Comparison of ENCODE assay signal across 25 mouse cellular contexts in the genomic region with DNA sequence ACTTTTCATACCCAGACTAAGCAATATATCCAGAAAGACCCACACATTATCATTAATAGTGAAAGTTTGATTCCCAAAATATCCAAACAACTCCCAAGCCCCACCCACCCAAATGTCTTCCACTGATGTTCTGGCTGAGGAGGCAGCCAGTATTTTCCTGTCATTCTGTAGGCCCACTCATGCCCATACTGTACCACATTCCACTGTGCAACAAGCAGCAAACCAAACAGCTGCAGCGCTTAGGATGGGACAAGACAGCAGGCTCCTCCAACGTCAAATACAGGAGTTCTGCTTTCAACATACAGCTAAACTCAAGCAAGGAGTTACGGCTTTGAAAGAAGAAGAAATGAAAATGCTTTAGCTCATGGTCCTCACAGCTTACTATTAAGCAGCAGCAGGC. TPM values are rescaled to one million over a fixed set of nuclear protein-coding genes. Genes with fewer than 3 reads are reported as not detected.
A peak's percentile ranks its signal among the peaks of the same experiment; 100 is the strongest.
DNase-seq lines count a peak whose midpoint lies in the region; ATAC-seq and TF ChIP-seq lines count a peak whose summit lies in the region.
"Had no signal": no experiment of that assay in that cellular context is flagged by ENCODE, and none has a peak within 500 bp of the region (broad histone marks: within the 10 kb centered on the region; RNA-seq: fewer than 3 reads in every experiment).

No protein-coding gene starts in this region.

- H3K4me1 ChIP-seq in heart, embryonic 10.5 days, result 0 out of 2 replicates have a peak, but pooled peaks cover 3% of the 10 kb centered on the region
- H3K4me1 ChIP-seq: embryonic facial prominence, embryonic 13.5 days; embryonic facial prominence, embryonic 15.5 days; forebrain, embryonic 10.5 days; forebrain, embryonic 12.5 days had no signal

- H3K4me2 ChIP-seq in myocyte (ENCODE audit: low read depth), result no peak overlapping the region
- H3K4me2 ChIP-seq: embryonic facial prominence, embryonic 13.5 days; embryonic facial prominence, embryonic 15.5 days; forebrain, embryonic 12.5 days had no signal

- 83% methylated on average over 3 of the region's 3 CpGs for WGBS in heart, embryonic 10.5 days

- in situ Hi-C loops in Patski (cut with MboI; ENCODE audit: low pct_unique_long_range_greater_than_20kb), result no loop called here

- intact Hi-C loops in left cerebral cortex, postnatal 36 days (cut with DNase I), result no loop called here

- TF ChIP-seq POLR2A in myocyte (IDR thresholded peaks at IDR 0.05; ENCODE audit: insufficient read length, low read depth), result no peak

- H3K36me3 ChIP-seq in myocyte (ENCODE audit: control insufficient read depth, insufficient read depth), result no peaks in the 10 kb centered on the region
- H3K36me3 ChIP-seq in heart, embryonic 10.5 days, result peaks cover under 1% of the 10 kb centered on the region; the same call in 1 of the 2 replicates
- H3K36me3 ChIP-seq: embryonic facial prominence, embryonic 13.5 days; embryonic facial prominence, embryonic 15.5 days; forebrain, embryonic 12.5 days had no signal

- peak; percentile 97 for ATAC-seq in Patski
- ATAC-seq: CD4-positive, CD25-positive, alpha-beta regulatory T cell, adult 4 months; forebrain, embryonic 14.5 days; forebrain, embryonic 16.5 days had no signal

- H3K27ac ChIP-seq in layer of hippocampus, adult 2 months, result peak overlapping the region; percentile 87
- H3K27ac ChIP-seq in heart, embryonic 10.5 days, result no peak overlapping the region
- H3K27ac ChIP-seq: embryonic facial prominence, embryonic 13.5 days; embryonic facial prominence, embryonic 15.5 days; forebrain, embryonic 10.5 days; forebrain, embryonic 12.5 days had no signal

- no peak overlapping the region for H3K4me3 ChIP-seq in layer of hippocampus, adult 2 months
- H3K4me3 ChIP-seq in myocyte, result no peak overlapping the region
- H3K4me3 ChIP-seq in heart, embryonic 10.5 days, result no peak overlapping the region
- H3K4me3 ChIP-seq: embryonic facial prominence, embryonic 13.5 days; embryonic facial prominence, embryonic 15.5 days; erythroblast, embryonic 14.5 days; forebrain, embryonic 10.5 days; forebrain, embryonic 12.5 days had no signal

- H3ac ChIP-seq in myocyte (ENCODE audit: control insufficient read depth, insufficient read length), result no peak overlapping the region

- H3K9me3 ChIP-seq in heart, embryonic 10.5 days, result no peaks in the 10 kb centered on the region
- H3K9me3 ChIP-seq: embryonic facial prominence, embryonic 13.5 days; embryonic facial prominence, embryonic 15.5 days; forebrain, embryonic 10.5 days; forebrain, embryonic 12.5 days; G1E had no signal

- POLR2A ChIA-PET in Patski (lab: Charles Lee), result interaction anchor here (1.3 kb wide), 1 partner anchor 20 kb away, joined by 5 read pairs; no protein-coding TSS in a partner anchor

- CTCF ChIA-PET in Patski (lab: Charles Lee), result no interaction called here

- no peaks in the 10 kb centered on the region for H3K27me3 ChIP-seq in Patski
- no peaks in the 10 kb centered on the region for H3K27me3 ChIP-seq in myocyte (ENCODE audit: control insufficient read depth, insufficient read depth, insufficient read length)
- no peaks in the 10 kb centered on the region for H3K27me3 ChIP-seq in heart, embryonic 10.5 days (ENCODE audit: insufficient read depth, poor library complexity, severe bottlenecking)
- H3K27me3 ChIP-seq: CH12.LX; embryonic facial prominence, embryonic 13.5 days; embryonic facial prominence, embryonic 15.5 days; forebrain, embryonic 12.5 days had no signal

- peaks cover 42% of the 10 kb centered on the region for H3K79me2 ChIP-seq in myocyte (ENCODE audit: control insufficient read depth, insufficient read depth)

- TF ChIP-seq CTCF in layer of hippocampus, adult 2 months (conservative IDR thresholded peaks at IDR 0.05), result no peak
- TF ChIP-seq CTCF in Patski (IDR thresholded peaks at IDR 0.05), result no peak

- DNase-seq in layer of hippocampus, adult 2 months (ENCODE audit: low spot score in 2 of 2), result no peak
- DNase-seq in layer of hippocampus, postnatal 36 days, result no peak
- DNase-seq in Patski (ENCODE audit: low read depth, low spot score), result no peak
- DNase-seq in heart, embryonic 10.5 days (ENCODE audit: low spot score), result no peak
- DNase-seq in left cerebral cortex, postnatal 36 days (ENCODE audit: low spot score in 2 of 2), result no peak
- DNase-seq: adrenal gland, adult 2 months; adrenal gland, postnatal 10 days; adrenal gland, postnatal 25 days; B cell, adult 2 months; cerebellum, adult 11-12 months; cerebellum, adult 2 months; cerebellum, adult 9-10 months; cerebellum, postnatal 10 days; cerebellum, postnatal 25 days had no signal

TF ChIP-seq in myocyte, 11 proteins besides CTCF, POLR2A, EP300 and RAD21:
- TF ChIP-seq SRF (IDR thresholded peaks at IDR 0.05; ENCODE audit: control insufficient read depth, insufficient read length, low read depth), result no peak
- no peak for TF ChIP-seq USF1 (IDR thresholded peaks at IDR 0.05; ENCODE audit: low read depth)
- TF ChIP-seq POLR2AphosphoS2 (IDR thresholded peaks at IDR 0.05; ENCODE audit: insufficient read length, low read depth), result no peak
- peak in 1 of 3 experiments; percentile 48 for TF ChIP-seq MYOG (IDR thresholded peaks at IDR 0.05; ENCODE audit: control insufficient read depth in 1 of 3, insufficient read depth in 1 of 3, insufficient read length in 2 of 3, low read depth in 2 of 3)
- TF ChIP-seq TCF3 (IDR thresholded peaks at IDR 0.05; ENCODE audit: insufficient read length, low read depth), result no peak
- TF ChIP-seq CEBPB (IDR thresholded peaks at IDR 0.05; ENCODE audit: insufficient read depth, poor library complexity, severe bottlenecking), result no peak
- peak in 2 of 3 experiments; percentile 10 to 15 for TF ChIP-seq MYOD1 (IDR thresholded peaks at IDR 0.05; ENCODE audit: control insufficient read depth in 1 of 3, insufficient read length in 2 of 3, low read depth in 2 of 3)
- TF ChIP-seq REST (IDR thresholded peaks at IDR 0.05; ENCODE audit: insufficient read depth, insufficient read length), result no peak

RNA-seq across cellular contexts. Expression of a gene that starts 52.2 kb away (rescaled TPM):
- total RNA-seq in layer of hippocampus, adult 2 months (2021), result 100 to 1,000 TPM; 245 to 250 TPM
- 100 to 1,000 TPM; 254 to 255 TPM for total RNA-seq in layer of hippocampus, postnatal 36 days (2021)
- 60.1 TPM for polyA plus RNA-seq in Patski (2021)
- polyA plus RNA-seq in myocyte (2012; fragmentation: generic; extraction: Trizol), result 20.5 TPM
- polyA plus RNA-seq in heart, embryonic 10.5 days (2016; fragmentation: Nextera tagmentation; extraction: Ambion mirVana), result 65.1 and 65.8 TPM in 2 replicates
- total RNA-seq in left cerebral cortex, postnatal 36 days (2021), result 100 to 1,000 TPM; 197 to 214 TPM
